Mouse (Mus musculus) retina, adult 2 months (tissue): ENCODE data around the gene Vmn2r70.

Experiments
- DNase-seq: peaks from one replicate; pipeline ENCODE4 v3.0.0-alpha.2; 2012; ENCODE audit warnings: low read depth, low spot score

Vmn2r70 gene

DNA sequence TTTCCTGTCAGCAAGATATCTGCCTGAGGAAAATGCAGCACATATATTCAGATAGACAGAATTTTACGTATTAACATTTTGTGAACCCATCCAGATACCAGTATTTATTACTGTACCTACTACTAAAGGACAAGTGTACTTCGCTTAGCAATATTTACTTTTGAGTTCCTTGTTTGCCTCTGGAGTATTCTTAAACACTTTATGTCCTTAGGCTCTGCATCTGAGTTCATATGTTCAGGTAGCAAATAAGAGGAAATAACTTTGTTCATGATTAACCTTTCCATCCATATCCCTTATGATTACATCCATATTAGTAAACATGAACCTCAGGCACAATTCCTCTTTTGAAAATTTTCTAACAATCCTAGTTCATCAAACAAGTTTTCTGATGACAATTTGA is at the start of gene Vmn2r70:
Gene Vmn2r70 (minus strand): TSS at position 101 of the 400 bp plus-strand sequence.
- DNase-seq = no peak

DNA sequence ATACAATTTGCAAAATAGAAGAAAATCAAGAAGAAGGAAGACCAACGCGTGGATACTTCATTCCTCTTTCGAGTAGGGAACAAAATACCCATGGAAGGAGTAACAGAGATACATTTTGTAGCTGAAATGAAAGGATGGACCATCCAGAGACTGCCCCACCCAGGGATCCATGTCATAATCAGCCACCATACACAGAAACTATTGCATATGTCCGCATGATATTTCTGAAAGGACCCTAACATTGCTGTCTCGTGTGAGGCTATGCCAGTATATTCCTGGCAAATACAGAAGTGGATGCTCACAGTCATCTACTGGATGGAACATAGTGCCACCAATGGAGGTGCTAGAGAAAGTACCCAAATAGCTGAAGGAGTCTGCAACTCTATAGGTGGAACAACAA is 6.2 kb downstream of the Vmn2r70 start, which contains the start of gene Vmn2r71:
Gene Vmn2r71 (plus strand): TSS at position 301 of the 400 bp plus-strand sequence.
- no peak for DNase-seq

DNA sequence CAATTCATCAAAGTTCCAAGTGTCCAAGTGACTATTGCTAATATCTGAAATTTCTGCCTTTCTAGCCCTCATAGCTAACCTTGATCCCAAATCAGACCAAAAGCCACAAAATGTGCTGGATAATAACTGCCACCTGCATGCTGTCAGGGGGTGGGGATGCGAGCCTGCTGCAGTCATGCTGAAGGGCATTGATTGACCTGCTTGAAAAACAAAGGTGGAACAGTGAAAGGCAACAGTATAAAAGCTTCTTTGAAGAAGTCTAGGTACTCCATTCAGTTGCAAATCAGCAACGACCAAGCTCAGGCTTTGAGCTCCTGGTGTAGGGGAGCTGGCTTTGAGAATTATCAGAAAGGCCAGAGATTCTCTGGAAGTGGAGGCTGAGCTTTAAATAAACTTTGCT is 25.9 kb downstream of the Vmn2r70 start:
- DNase-seq = no peak

DNA sequence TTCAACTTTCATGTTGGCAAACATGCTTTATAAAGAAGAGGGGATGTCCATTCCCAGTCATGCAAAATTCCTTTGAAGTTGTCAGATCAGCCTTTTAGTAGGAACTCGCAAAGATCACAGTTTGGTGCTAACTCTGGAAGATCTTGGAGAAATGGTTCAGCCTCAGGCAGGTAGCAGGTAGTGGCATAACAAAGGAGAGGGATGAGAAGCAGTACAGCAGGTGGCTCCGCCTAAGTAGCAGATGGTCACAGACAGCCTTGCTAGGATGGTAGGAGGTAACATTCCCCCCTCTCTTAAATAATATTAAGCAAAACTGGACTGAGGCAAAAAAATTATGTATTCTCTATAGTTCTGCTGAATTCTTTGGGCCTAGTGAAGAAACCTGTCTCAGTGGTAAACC is 26.9 kb downstream of the Vmn2r70 start:
- no peak for DNase-seq
